Mouse (Mus musculus) hematopoietic multipotent progenitor cell, adult 10-12 weeks (in vitro differentiated cells): ENCODE data around the gene Dcaf12l2. TPM values are rescaled to one million over a fixed set of nuclear protein-coding genes. Genes with fewer than 3 reads are reported as not detected.

Experiments
- polyA plus RNA-seq: library from polyadenylated mRNA; stranded (reverse); fragments of >175 nt; gene quantifications from 2 replicates; pipeline ENCODE4 v1.2.3, GENCODE M21; 2012; ENCODE audit warnings: low replicate concordance

Dcaf12l2 gene
- 0.09 and 0.16 TPM in 2 replicates for polyA plus RNA-seq

GRCm38 (mm10) chrX:44367646-44368521, at the start of gene Dcaf12l2:
Gene Dcaf12l2, minus strand, starts transcription at chrX:44368342.

